Mouse (Mus musculus): ENCODE measurements around the gene Ccdc106.

- no peak for TF ChIP-seq CTCF (IDR thresholded peaks at IDR 0.05; ENCODE audit: low read depth, low read length)
- TF ChIP-seq POLR2A (IDR thresholded peaks at IDR 0.05; ENCODE audit: extremely low read depth, insufficient read depth, low read length): no peak
Measured at GRCm38 (mm10) chr7:5059421-5059820, 39.1 kb downstream of the Ccdc106 start.
